Mouse (Mus musculus) heart, embryonic 14.5 days (tissue): Measurements from ENCODE around the gene Rbm28. TPM values are rescaled to one million over a fixed set of nuclear protein-coding genes. Genes with fewer than 3 reads are reported as not detected.
"Not testable (repeated sequence)": the region's sequence is repeated elsewhere in the genome, so short reads cannot be mapped to it uniquely, and the experiment has no call there.

Experiments
- ATAC-seq: fragments of 200-750 bp; cut with Nextera tagmentation; 2 replicates; pipeline ENCODE4 v1.8.0; 2017; ENCODE audit warnings: low read depth, moderate TSS enrichment; ENCODE audit not compliant: insufficient number of reproducible peaks, insufficient read depth, low FRiP score
- H3K27ac ChIP-seq, 2 experiments: fragments of 200-500 bp in 1 of 2; fragments of 300-500 bp in 1 of 2; sonication (generic) in 1 of 2; replicated peaks in 1 of 2; 2 replicates each; pipeline ENCODE4 v1.5.1; 2012 to 2014; ENCODE audit warnings: low read depth in 2 of 2, low read length in 2 of 2, control low read depth in 1 of 2, mild to moderate bottlenecking in 1 of 2, mixed read lengths in 1 of 2; ENCODE audit not compliant: control insufficient read depth in 1 of 2, insufficient read depth in 1 of 2
- H3K27me3 ChIP-seq: fragments of 300-500 bp; sonication (generic); 2 replicates; pipeline ENCODE4 v1.6.1; 2014; ENCODE audit warnings: mild to moderate bottlenecking, low read length, control low read depth; ENCODE audit not compliant: control insufficient read depth, insufficient read depth
- H3K36me3 ChIP-seq: fragments of 300-500 bp; sonication (generic); 2 replicates; pipeline ENCODE4 v1.6.1; 2014; ENCODE audit warnings: mild to moderate bottlenecking, control low read depth, low read length, mixed read lengths; ENCODE audit not compliant: control insufficient read depth, insufficient read depth
- H3K4me1 ChIP-seq, 2 experiments: fragments of 200-500 bp in 1 of 2; fragments of 300-500 bp in 1 of 2; sonication (generic) in 1 of 2; 2 replicates each; pipeline ENCODE4 v1.6.1; 2012 to 2014; ENCODE audit warnings: low read length in 2 of 2, control low read depth in 1 of 2, mixed read lengths in 1 of 2; ENCODE audit not compliant: control insufficient read depth in 2 of 2, insufficient read depth in 2 of 2
- H3K4me2 ChIP-seq: fragments of 300-500 bp; sonication (generic); 2 replicates; pipeline ENCODE4 v1.6.1; 2014; ENCODE audit warnings: mild to moderate bottlenecking, low read length
- H3K4me3 ChIP-seq, 2 experiments: fragments of 200-500 bp in 1 of 2; fragments of 300-500 bp in 1 of 2; sonication (generic) in 1 of 2; 2 replicates each; pipeline ENCODE4 v1.5.1; 2012 to 2014; ENCODE audit warnings: low read length in 2 of 2, mild to moderate bottlenecking in 2 of 2, control low read depth in 1 of 2, low read depth in 1 of 2, moderate library complexity in 1 of 2; ENCODE audit not compliant: control insufficient read depth in 1 of 2, insufficient read depth in 1 of 2
- H3K9ac ChIP-seq: fragments of 300-500 bp; sonication (generic); 2 replicates; pipeline ENCODE4 v1.6.1; 2014; ENCODE audit warnings: mild to moderate bottlenecking, low read length
- H3K9me3 ChIP-seq: fragments of 300-500 bp; sonication (generic); 2 replicates; pipeline ENCODE4 v1.6.1; 2016; ENCODE audit warnings: low read length, control low read depth; ENCODE audit not compliant: control insufficient read depth
- WGBS: fragments of 180-500 bp; shearing (Covaris S2); extraction: QIAGEN DNeasy Blood & Tissue Kit; methylation state at CpG from one replicate; pipeline ENCODE4 v1.1.7; 2014; 5-methylcytosine and 5-hydroxymethylcytosine counted together
- polyA plus RNA-seq: library from polyadenylated mRNA; unstranded; fragments of >200 nt; fragmentation: Nextera tagmentation; extraction: Ambion mirVana; gene quantifications from 2 replicates; pipeline ENCODE4 v1.2.1, GENCODE M21; 2014

Gene Rbm28
- polyA plus RNA-seq, 1 experiment from 2014 or later: 30.2 TPM

GRCm38 (mm10) chr6:29170063-29170921 is 5.5 kb upstream of the Rbm28 start:
- no peaks in the 10 kb centered on the region for H3K36me3 ChIP-seq
- H3K4me2 ChIP-seq: peak overlapping the region; percentile 82
- WGBS: 2% methylated on average over 58 of the region's 63 CpGs
- H3K9ac ChIP-seq: peak overlapping the region; percentile 62
- peak overlapping the region; percentile 40 to 49 for H3K4me3 ChIP-seq
- H3K27ac ChIP-seq: no peak overlapping the region
- no peaks in the 10 kb centered on the region for H3K9me3 ChIP-seq
- ATAC-seq: 0 out of 2 replicates have a peak, but pooled peaks have one; percentile 2
- peaks cover 5 to 19% of the 10 kb centered on the region in 2 experiments; a peak in 3 of 4 replicates for H3K4me1 ChIP-seq
- peaks cover 83% of the 10 kb centered on the region for H3K27me3 ChIP-seq

GRCm38 (mm10) chr6:29169675-29170062 is 4.9 kb upstream of the Rbm28 start:
- Histone ChIP-seq H3K9me3 (no peaks in the 10 kb centered on the region), H3K4me3 (peak overlapping the region; percentile 40 to 49; a peak in 3 of 4 replicates), H3K9ac (peak overlapping the region; percentile 62; the same call in 1 of the 2 replicates), H3K4me2 (peak overlapping the region; percentile 82), H3K27ac (no peak overlapping the region), H3K27me3 (peaks cover 78% of the 10 kb centered on the region), H3K36me3 (no peaks in the 10 kb centered on the region), H3K4me1 (peaks cover 5 to 19% of the 10 kb centered on the region in 2 experiments; a peak in 3 of 4 replicates)
- ATAC-seq: no peak
- WGBS: 8% methylated on average over 12 of the region's 12 CpGs

GRCm38 (mm10) chr6:29168871-29169270 is 4.1 kb upstream of the Rbm28 start:
- H3K27me3 ChIP-seq: peaks cover 70% of the 10 kb centered on the region
- 37% methylated on average over 2 of the region's 2 CpGs for WGBS

GRCm38 (mm10) chr6:29166196-29166595 is 1.4 kb upstream of the Rbm28 start:
- 7% methylated on average over 1 of the region's 1 CpGs for WGBS
- Histone ChIP-seq H3K4me2 (no peak overlapping the region), H3K9me3 (no peaks in the 10 kb centered on the region), H3K4me3 (no peak overlapping the region), H3K27me3 (peaks cover 45% of the 10 kb centered on the region), H3K4me1 (peaks cover 5 to 23% of the 10 kb centered on the region in 2 experiments), H3K36me3 (no peaks in the 10 kb centered on the region), H3K27ac (no peak overlapping the region), H3K9ac (no peak overlapping the region)
- no peak for ATAC-seq

More at GRCm38 (mm10) chr6:29168871-29169270, 4.1 kb upstream of the Rbm28 start:
- Histone ChIP-seq H3K9ac (no peak overlapping the region), H3K4me3 (no peak overlapping the region), H3K4me2 (no peak overlapping the region), H3K36me3 (no peaks in the 10 kb centered on the region), H3K9me3 (no peaks in the 10 kb centered on the region), H3K4me1 (peaks cover 5 to 20% of the 10 kb centered on the region in 2 experiments), H3K27ac (no peak overlapping the region)
- no peak for ATAC-seq

- ATAC-seq, H3K9me3 ChIP-seq, H3K27ac ChIP-seq, H3K4me3 ChIP-seq, H3K4me2 ChIP-seq, H3K4me1 ChIP-seq, H3K27me3 ChIP-seq, H3K9ac ChIP-seq: not testable (repeated sequence)
- 96% methylated on average over 5 of the region's 5 CpGs for WGBS
- peaks cover 41% of the 10 kb centered on the region for H3K36me3 ChIP-seq
These were observed 3.5 kb downstream of the Rbm28 start for GRCm38 (mm10) chr6:29161291-29161690.

GRCm38 (mm10) chr6:29160786-29161185 is 4.0 kb downstream of the Rbm28 start:
- no peaks in the 10 kb centered on the region for H3K9me3 ChIP-seq
- H3K4me1 ChIP-seq: peaks cover 0 to 9% of the 10 kb centered on the region in 2 experiments; a peak in 3 of 4 replicates
- H3K4me2 ChIP-seq: no peak overlapping the region
- no peak overlapping the region for H3K9ac ChIP-seq
- no peaks in the 10 kb centered on the region for H3K27me3 ChIP-seq
- H3K4me3 ChIP-seq: no peak overlapping the region
- 79% methylated on average over 2 of the region's 2 CpGs for WGBS
- no peak overlapping the region for H3K27ac ChIP-seq
- peaks cover 46% of the 10 kb centered on the region for H3K36me3 ChIP-seq
- ATAC-seq: no peak

- peaks cover 85% of the 10 kb centered on the region for H3K36me3 ChIP-seq
- no peak overlapping the region for H3K9ac ChIP-seq
- no peak for ATAC-seq
- H3K9me3 ChIP-seq: no peaks in the 10 kb centered on the region
- no peaks in the 10 kb centered on the region for H3K27me3 ChIP-seq
- no peak overlapping the region for H3K4me3 ChIP-seq
- no peak overlapping the region for H3K27ac ChIP-seq
- 94% methylated on average over 5 of the region's 5 CpGs for WGBS
- H3K4me1 ChIP-seq: no peaks in the 10 kb centered on the region
- no peak overlapping the region for H3K4me2 ChIP-seq
These were observed 8.5 kb downstream of the Rbm28 start for GRCm38 (mm10) chr6:29156326-29156725.
